Mouse (Mus musculus) stomach, postnatal 0 days (tissue): Measurements from ENCODE around the gene Sprtn.

Experiments used
- CTCF ChIP-seq: IDR thresholded peaks from 2 replicates; pipeline ENCODE4 v1.5.1; 2016; ENCODE audit warnings: antibody characterized with exemption, low read depth, mild to moderate bottlenecking, moderate library complexity
- EP300 ChIP-seq: optimal IDR thresholded peaks from 2 replicates; pipeline ENCODE3; 2016; ENCODE audit warnings: antibody characterized with exemption

- no peak for TF ChIP-seq CTCF
- TF ChIP-seq EP300, result no peak
Measured at GRCm38 (mm10) chr8:124892596-124892995, 5.1 kb upstream of the Sprtn start.
